Mouse (Mus musculus) layer of hippocampus, postnatal 10 days (tissue): ENCODE measurements around the gene Taf15. TPM values are rescaled to one million over a fixed set of nuclear protein-coding genes. Genes with fewer than 3 reads are reported as not detected.

Source experiments
- DNase-seq, 2 experiments: peaks; one replicate each; pipeline ENCODE4 v3.0.0; 2021; ENCODE audit warnings: low spot score in 2 of 2
- long read RNA-seq: library from polyadenylated mRNA; stranded (forward); transcript quantifications from one replicate; pipeline ENCODE4 v2.0.0, GENCODE M21; 2023
- total RNA-seq, 2 experiments: library from RNA; stranded (reverse); gene quantifications; 2 replicates each; pipeline ENCODE4 v1.2.3; 2021

Gene Taf15
- total RNA-seq, result 10 to 100 TPM; 68.2 to 76.1 TPM
- long read RNA-seq, partial matches to known transcripts, result 3 of 4 reads
- long read RNA-seq, other reads (novel, unspliced or antisense), result 0 of 4 reads

DNA sequence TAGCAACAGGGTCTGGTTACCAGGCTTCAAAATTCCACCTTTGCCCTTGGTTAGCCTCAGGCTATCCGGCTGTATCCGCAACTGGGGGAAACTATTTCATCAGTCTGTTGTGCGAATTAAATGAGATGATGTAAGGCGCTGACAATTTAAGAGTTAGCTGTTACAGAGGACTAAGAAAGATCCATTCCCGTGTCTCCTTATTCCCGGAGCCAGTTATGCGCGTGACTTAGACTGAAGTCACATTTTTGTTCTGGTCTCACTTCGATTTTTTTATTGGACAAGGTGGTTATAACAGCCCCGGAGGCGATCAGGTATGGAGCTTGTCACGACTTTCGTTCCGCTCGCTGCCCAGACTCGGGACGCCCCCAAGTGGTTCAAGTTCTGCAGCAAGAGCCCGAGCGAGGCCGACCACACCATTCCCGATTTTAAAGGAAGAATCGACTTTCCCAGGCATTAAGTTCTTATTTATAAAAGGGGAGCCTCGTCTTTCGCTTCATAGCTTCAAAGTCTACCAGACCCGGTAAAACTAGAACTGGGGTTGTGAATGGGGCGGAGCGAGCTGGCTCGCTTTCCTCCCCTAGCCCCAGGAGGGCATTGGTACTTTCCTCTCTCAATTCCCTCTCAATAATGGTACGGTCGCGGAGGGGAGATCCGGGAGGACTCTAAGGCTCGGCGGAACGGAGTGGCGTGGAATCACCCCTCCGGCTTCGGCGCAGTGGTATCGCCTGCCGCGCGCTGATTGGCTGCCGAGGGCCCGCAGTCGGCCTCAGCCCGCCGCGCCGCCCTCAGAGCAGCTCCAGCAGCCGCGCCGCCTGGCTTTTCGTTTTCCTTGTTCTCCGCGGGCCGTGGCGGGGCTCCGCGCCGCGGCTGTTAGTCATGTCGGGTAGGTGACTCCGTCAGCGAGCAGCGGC is at the start of gene Taf15:
TSS of gene Taf15 (plus strand) at position 763 of the 911 bp plus-strand sequence.
- peak; percentile 99 to 100 for DNase-seq

DNA sequence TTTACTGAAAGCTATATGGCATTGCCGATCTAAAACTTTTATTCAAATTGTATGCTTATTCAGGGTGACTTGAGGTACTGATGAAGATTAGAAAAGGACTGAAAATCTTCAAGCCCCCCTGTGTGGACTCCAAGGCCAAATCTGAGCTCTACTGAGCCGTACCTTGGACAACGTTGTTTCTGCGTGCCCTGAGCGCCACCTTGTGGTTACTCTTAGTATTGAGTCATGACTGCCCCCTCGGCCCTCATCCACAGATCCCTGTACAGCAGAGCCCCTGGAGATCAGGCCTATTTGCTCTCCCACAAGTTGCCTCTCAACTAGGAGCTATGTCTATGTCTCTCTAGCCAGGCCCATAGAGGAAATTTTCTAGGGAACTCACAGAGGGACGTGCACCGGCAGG is 48.2 kb upstream of the Taf15 start:
- DNase-seq, result peak; percentile 85 to 87

DNA sequence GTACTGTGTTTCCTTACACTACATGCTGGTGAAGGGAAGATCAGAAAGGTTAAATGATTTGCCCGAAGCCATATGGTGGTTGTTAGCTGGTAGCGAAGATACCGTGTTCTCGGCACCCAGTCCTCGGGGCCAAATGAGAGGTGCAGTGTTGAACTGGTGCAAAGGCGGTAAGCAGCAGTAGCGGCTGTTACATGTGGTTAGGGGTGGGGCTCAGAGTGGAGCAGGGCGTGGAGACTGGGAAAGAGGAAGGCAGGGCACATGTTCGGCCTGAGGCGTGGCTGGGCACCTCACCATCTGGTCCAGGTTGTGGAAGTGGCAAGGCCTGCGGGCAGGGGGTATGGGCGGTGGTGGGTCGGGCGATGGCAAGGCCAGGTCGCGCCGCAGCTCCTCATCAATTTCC is 45.9 kb upstream of the Taf15 start:
- no peak for DNase-seq

DNA sequence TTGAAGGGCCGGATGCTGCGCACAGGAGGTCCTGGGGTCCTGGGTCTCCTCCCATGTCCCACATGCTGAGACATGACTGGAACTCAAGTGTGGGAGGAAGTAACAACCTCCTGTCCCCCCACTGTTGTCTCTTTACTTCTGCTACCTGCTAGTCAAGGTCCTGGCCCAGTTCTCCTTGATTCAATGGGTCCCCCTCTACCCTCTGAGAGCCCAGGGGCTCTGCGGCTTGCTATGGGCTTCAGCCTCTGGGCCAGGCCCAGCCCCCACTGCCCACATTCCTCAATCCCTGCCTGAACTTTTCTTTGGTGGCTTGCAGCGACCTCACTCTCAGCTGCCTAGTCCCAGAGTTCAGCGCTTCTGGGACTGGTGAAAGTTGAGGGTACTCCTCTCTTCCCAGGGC is 43.5 kb upstream of the Taf15 start, which contains the start of gene Gas2l2:
TSS of gene Gas2l2 (minus strand) at position 101 of the 400 bp plus-strand sequence.
- no peak for DNase-seq

DNA sequence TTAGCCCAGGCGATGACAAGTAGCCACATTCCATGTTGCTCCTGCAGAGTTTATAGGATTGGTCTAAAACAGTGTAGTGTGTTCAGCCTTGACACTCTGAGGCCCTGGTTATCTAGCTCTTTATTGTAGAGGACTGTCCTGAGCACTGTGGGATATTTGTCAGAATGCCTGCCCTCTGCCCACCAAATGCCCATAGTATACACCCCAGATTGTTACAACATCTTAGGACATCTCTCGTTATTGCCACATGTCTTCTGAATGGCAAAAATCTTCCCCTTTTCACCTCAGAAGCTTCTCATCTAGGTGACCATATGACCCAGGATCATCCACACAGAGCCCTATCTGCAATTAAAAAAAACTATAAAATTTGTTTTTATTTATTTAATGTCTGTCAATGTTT is 40.4 kb upstream of the Taf15 start:
- DNase-seq, result no peak

DNA sequence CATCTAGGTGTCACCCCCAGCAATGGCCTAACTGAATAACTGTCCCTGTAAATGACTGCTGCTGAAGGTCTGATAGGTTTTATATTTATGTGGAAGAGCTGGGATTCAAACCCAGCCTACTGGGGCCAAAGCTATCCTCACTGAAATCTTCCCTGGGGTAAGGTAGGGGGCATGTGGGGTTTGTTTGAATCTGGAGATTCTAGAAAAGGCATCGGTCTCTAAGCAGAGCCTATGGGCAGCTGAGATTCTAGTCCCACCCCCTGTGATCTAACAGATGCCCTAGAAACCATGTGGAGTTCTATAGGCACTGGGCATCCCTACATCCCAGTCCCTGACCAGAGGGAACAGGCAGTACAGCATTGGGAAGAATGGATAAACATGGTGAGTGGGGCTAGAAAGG is 35.5 kb upstream of the Taf15 start, which contains the start of gene 1700020L24Rik:
TSS of gene 1700020L24Rik (plus strand) at position 301 of the 400 bp plus-strand sequence.
- no peak for DNase-seq

DNA sequence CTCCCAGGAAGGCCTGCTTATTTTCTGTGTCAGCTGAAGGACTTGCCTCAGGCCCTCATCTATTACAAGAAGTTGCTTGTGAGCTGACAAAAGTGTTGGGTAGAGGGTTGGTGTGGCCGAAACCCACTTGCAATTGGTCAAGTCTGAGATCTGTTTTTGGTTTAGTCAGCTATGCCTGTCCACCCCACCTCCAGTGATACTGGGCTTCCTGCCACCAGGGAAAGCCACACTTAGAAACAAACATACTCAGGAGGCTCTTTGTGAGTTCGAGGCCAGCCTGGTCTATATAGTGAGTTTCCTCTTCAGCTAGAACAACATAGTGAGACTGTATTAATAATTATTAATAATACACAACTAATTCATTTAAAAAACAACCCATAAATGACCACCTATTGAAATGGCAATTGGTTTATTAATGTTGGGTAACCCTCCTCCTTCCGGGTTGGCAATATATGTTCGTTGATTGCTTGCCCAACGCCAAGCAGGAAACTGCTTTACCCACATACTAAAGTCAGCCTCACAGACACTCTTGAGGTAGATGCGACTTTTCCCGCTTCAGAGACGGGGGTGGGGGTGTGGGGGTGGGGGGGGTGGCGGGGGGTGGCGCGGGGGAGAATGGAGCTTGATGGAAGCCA is 33.3 kb upstream of the Taf15 start:
- DNase-seq, result no peak

DNA sequence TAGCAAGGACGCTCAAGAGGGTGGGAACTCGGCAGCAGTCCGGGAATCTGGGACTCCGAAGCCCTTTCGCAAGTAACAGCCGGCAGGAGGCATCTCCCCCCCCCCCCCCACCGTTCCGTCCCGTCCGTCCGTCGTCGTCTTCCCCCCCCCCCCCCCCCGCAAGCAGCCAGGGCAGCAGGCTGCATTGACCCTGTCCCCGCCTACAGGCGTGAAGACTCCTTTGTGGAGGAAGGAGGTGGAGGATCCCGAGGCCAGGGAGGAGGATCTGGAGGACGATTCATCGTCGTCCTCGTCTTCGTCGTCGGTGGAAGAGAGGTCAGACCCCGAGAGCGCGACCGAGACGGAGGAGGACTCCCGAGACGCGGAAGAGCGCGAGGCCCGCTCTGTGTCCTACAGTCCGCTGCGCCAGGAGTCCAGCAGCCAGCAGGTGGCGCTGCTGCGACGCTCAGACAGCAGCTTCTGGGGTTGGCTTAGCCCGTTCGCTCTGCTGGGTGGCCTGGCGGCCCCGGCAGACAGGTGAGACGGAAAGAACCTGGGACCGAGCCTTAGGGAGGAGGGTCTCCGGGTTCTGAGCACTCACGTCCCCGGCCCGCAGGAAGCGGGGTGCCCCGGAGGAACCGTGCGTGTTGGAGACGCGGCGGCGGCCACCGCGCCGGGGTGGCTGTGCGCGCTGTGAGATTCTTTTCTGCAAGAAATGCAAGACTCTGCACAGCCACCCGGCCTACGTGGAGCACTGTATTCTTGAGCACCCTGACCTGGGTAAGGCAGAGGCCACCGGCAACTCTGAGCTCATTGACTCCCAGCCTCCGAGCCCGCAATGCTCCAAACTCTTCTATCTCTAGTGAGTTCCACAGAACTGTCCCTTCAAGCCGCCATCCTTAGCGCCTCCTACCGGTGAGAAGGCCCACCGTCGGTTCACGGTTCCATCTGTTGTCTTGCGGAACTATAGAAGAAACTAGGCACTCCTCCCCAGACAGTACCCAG is 32.5 kb upstream of the Taf15 start:
- peak; percentile 86 to 90 for DNase-seq

DNA sequence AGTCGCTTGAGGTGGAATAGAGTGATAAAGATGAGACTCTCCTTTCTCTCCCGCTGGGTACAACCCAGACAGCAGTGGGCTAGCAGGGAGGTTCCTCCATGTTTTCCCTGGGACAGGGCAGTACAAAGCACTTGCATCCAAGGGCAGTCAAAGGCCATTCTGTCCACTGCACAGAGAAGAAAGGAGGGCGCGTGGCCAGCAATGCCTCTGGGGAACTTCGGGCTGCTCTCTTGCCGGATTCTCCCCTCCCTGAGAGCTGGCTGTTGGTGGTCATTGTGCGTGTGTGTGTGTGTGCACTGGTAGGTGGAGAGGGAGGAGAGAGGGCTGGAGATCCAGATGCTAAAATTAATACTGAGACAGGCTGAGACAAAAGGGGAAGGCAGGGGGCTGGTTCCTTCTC is 31.7 kb upstream of the Taf15 start:
- DNase-seq, result no peak

DNA sequence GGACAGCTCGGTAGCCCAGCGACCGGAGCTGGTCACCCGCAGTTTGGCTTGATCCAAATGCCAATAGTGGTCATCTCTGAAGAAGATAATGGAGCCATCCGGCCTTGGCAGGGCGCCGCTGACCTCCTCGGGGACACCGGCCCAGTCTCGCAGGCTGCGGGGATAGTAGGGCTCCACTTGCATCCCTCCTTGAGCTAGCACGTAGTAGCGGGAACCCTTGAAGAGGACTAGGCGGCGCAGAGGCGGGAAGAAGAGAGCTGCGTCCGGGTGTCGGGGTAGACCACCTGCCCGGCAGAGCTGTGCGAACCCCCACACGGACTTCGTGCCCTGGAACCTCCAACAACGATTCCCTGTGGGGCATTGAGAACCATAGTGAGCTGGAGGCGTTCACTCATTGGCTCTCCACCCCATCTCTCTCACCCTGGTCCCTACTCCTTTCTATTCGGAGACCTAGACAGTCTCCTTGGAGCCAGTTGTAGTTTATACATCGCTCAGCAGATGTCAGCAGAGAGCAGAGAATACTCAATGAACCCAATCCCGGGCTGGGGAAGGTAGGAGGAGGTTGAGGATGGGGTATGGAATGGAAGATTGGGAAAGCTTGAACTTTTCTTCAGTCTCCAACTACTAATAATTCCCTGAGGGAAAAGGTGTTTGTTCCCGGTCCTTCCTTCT is 30.2 kb upstream of the Taf15 start:
- peak; percentile 83 to 86 for DNase-seq

DNA sequence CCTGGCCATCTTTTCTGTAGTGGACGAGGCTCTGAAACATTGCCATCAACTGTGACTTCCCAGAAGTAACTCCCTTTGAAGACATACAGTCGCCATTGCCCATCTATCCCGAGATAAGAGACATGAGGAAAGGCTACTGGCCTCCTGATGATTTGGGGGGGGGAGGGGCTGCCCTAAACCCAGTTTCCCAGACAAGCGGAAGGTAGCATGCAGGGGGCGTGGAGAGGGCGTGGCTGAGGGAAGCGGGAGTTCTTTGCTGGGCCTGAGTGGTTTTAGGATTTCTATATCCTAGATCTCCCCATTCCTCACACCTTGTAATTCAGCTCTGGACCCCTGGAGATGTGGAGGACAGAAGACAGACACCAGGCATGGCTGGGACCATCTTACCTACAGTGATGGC is 29.1 kb upstream of the Taf15 start:
- no peak for DNase-seq

DNA sequence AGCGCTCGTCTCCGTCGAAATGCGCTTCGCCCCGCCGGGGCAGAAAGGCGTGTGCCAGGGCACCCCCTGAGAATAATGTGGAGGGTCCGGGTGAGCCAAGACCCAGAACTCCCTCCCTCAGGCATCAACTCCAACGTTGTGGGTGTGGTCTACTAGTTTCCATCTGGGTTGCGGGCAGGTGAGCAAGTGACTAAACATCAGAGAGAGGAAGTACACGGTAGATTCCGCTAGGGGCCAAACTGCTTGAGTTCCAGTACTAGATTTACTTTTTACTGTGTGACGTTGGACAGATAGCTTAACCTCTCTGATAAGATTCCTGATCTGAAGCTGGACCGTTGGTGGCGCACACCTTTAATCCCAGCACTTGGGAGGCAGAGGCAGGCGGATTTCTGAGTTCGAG is 27.9 kb upstream of the Taf15 start:
- DNase-seq, result no peak

DNA sequence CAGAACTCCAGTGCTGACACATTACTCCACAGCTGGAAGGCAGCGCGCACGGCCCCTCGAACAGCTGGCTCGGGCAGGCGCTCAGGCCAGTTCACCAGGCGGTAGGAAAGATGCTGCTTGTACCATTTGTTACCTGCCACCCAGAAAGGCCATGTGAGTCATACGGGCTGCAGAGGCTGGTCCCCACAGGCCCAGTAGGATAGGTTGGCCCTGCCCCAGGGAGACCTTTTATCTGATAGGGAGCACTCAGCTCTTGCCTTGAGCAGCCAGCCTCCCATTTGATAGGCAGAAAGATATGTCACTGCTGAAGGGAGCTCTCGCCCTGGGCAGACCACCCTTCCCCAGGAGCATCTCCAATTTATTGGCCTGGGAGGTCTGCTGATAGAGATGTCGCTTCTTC is 25.3 kb upstream of the Taf15 start:
- no peak for DNase-seq

DNA sequence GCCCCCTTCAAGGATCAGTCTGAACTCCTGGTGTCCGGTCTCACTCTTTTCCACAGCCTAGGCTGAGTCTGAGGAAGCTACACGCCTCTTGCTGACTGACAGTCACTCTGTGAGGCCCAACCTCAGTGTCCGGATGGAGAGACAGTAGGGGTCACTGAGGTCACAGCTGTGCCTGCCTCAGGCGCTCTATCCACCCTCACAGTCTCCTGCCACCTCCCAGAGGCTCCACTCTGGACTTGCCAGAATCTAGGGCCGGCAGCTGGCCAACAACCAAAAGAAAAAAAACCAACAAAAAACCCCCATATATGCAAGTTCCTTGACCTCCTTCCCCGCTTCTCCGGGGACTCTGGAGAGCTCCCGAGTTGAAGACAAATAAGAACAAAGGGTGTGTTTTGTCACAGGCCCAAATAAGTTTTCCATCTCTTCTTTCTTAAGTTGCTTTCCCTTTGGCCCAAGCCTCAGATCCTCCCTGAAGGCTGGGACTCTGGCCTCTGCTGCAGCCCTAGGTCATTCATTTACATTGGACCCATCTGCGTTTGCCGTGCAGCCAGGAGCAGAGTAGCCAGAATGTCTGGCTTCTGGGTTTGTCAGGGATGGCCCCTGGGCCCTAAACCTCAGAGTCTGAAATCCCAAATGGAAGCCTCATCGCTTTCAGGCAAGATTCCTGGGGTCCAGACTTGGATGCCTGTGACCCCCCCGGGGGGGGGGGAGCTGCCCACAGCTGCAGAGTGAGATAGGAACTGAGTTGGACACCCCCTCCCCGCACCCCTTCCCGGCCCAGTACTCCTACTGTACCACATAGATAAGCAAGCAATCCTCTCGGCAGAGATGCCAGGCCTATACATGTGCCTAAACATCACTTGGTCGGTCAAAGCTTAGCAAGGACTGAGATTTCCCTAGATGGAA is 24.6 kb upstream of the Taf15 start:
- no peak for DNase-seq

DNA sequence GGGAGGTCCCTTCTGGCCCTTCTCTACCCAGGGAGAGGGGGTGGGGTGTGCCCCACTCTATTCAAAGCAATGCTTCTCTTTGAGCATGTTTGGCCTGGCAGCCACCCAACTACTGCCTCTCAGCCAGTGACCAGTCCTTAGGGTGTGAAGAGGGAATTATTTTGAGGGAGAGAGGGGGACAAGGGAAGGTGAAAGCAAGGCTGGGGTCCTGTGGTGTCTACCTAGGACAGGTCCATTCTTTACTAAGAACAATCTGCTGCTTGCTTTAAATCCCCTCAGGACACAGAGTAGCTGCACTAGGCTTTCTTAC is 24.0 kb upstream of the Taf15 start:
- DNase-seq, result peak in 1 of 2 experiments; percentile 41

DNA sequence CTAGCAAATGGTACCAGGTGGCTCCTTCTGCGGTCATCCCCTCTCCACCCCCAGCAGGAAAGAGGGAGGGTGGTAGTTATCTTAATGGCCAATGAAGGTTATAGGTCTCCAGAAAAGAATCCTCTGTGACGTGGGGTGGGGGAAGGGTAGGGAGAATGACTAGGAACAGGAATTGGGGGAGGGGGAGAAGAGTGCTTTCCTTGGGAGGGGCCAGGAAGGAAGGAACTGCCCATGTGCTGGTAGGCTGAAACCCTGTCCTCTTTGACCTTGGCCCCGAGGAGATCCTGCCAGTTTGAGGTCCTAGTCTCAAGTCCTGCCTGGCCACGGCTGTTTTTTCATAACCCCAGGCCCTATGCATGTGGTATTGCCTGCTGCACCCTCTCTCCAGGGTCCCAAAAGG is 23.6 kb upstream of the Taf15 start:
- DNase-seq, result no peak

DNA sequence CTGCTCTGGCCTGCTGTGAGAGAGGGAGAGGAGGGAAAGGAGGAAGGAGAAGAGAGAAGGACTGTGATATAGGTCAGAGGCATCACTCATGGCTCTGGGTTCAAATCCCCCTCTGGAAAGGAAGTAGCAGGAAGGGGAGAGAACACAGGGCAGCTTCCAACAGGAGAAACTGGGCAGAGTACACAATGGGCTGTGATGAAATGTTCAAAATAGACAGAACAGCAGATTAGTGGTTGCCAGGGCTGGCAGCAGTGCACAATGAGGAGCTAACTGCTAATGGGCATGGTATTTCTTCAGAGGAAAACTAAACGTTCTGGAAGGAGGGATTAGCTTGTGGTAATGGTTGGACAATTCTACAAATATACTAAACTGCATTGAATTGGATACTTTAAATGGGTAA is 22.3 kb upstream of the Taf15 start:
- DNase-seq, result no peak

DNA sequence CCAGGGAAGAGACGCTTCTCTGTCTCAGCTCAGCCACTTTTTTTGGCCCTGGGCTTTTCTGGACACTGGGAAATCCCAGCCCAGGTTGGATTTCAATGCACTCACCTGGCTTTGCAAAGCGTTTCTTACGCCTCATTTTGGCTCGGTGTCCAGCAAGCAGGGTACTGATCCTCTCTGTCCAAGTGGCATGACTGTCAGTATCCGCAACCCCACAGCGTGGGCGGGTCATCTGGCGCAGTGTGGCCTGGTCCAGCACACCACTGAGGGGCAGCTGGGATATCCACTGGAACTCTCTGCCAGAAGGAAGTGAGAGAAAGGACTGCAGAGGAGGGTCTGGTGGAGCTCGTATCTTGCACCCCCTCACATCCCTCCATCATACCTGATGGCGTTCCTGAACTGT is 21.6 kb upstream of the Taf15 start:
- DNase-seq, result no peak

DNA sequence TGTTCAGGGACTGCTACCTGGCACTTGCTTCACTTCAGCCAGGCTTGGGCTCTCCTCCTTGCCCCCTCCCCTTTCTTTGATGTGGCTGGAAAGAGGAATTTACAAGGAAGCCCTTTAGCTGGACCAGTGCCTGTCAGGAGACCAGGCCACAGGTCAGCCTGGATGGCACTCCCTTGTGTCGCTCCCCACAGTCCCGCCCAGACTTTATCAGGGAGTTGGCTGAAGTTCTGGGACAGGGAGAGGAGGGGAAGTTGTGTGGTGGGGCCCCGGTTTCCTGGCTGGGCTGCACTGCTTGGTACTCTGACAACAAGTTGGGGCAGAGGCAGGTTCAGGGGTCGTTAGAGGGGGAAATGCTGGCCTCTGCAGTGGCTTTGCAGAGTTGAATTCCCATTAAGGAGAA is 18.3 kb upstream of the Taf15 start:
- DNase-seq, result no peak

DNA sequence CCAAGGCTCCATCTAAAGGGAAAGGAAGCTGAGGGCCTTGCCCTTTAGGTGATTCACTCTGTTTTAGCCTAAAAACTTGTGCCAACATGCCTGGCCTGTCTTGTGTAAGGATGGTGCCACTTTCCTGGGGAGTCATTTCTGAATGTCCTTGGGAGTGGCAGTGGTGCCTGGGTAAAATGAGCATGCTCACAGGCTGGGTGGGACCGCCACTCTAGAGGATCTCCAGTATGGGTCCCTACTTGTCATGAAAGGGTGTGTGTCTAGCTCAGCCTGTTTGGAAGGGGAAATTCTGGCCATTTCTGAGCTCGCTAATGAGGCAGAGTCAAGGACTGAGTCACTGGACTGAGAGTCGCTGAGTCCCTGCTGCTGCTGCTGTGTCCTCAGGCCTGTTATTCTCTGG is 17.3 kb upstream of the Taf15 start:
- DNase-seq, result no peak
